Mouse (Mus musculus): ENCODE data around the gene Prpf31.

GRCm38 (mm10) chr7:3590550-3590949 is 39.2 kb upstream of the Prpf31 start:
- no peak for TF ChIP-seq EP300 (IDR thresholded peaks at IDR 0.05; ENCODE audit: low read depth)
- no peak for TF ChIP-seq CTCF (IDR thresholded peaks at IDR 0.05; ENCODE audit: low read depth)
